Mouse (Mus musculus) embryonic facial prominence, embryonic 10.5 days (tissue): ENCODE data around the gene Hsd11b2. TPM values are rescaled to one million over a fixed set of nuclear protein-coding genes. Genes with fewer than 3 reads are reported as not detected.

Experiments used
- polyA plus RNA-seq: library from polyadenylated mRNA; unstranded; fragments of >200 nt; fragmentation: Nextera tagmentation; extraction: Ambion mirVana; gene quantifications from 2 replicates; pipeline ENCODE4 v1.2.1, GENCODE M21; 2016

Hsd11b2 gene
- polyA plus RNA-seq, 1 experiment from 2014 or later = 18.8 TPM

Other genes starting within 250 kb of the Hsd11b2 start
- gene Hsf4, start 249.0 kb upstream of the Hsd11b2 start, polyA plus RNA-seq = 0.21 TPM in 1 of 2 replicates, not detected in the other
- gene Nol3, start 242.6 kb upstream of the Hsd11b2 start, polyA plus RNA-seq = 0.62 and 0.69 TPM in 2 replicates
- 20.7 and 23.9 TPM in 2 replicates for gene 4931428F04Rik, start 228.9 kb upstream of the Hsd11b2 start, polyA plus RNA-seq
- gene Exoc3l, start 222.7 kb upstream of the Hsd11b2 start, polyA plus RNA-seq = 9.9 and 11.6 TPM in 2 replicates
- gene E2f4, start 221.1 kb upstream of the Hsd11b2 start, polyA plus RNA-seq = 125 and 138 TPM in 2 replicates
- 2.7 and 3.5 TPM in 2 replicates for gene Elmo3, start 213.2 kb upstream of the Hsd11b2 start, polyA plus RNA-seq
- 1.3 TPM in 2 replicates for gene Lrrc29, start 192.5 kb upstream of the Hsd11b2 start, polyA plus RNA-seq
- gene Tmem208, start 192.4 kb upstream of the Hsd11b2 start, polyA plus RNA-seq = 93.0 and 99.4 TPM in 2 replicates
- gene Fhod1, start 170.8 kb upstream of the Hsd11b2 start, polyA plus RNA-seq = 2.9 and 3.3 TPM in 2 replicates
- 5.5 and 5.7 TPM in 2 replicates for gene Slc9a5, start 169.9 kb upstream of the Hsd11b2 start, polyA plus RNA-seq
- 0.34 and 0.83 TPM in 2 replicates for gene Plekhg4, start 145.5 kb upstream of the Hsd11b2 start, polyA plus RNA-seq
- gene Kctd19, start 105.3 kb upstream of the Hsd11b2 start, polyA plus RNA-seq = 0.08 and 0.16 TPM in 2 replicates
- 0.29 and 0.67 TPM in 2 replicates for gene Lrrc36, start 105.2 kb upstream of the Hsd11b2 start, polyA plus RNA-seq
- gene Tppp3, start 47.2 kb upstream of the Hsd11b2 start, polyA plus RNA-seq = 35.7 and 48.8 TPM in 2 replicates
- gene Zdhhc1, start 21.9 kb upstream of the Hsd11b2 start, polyA plus RNA-seq = 19.2 and 20.5 TPM in 2 replicates
- gene Atp6v0d1, start 47.3 kb downstream of the Hsd11b2 start, polyA plus RNA-seq = 64.7 and 64.9 TPM in 2 replicates
- gene Ripor1, start 86.5 kb downstream of the Hsd11b2 start, polyA plus RNA-seq = 13.5 and 15.9 TPM in 2 replicates
- 136 and 137 TPM in 2 replicates for gene Ctcf, start 117.8 kb downstream of the Hsd11b2 start, polyA plus RNA-seq
- gene Agrp, start 118.6 kb downstream of the Hsd11b2 start, polyA plus RNA-seq = 0.59 and 0.64 TPM in 2 replicates
- gene Carmil2, start 167.5 kb downstream of the Hsd11b2 start, polyA plus RNA-seq = 1.5 TPM in 2 replicates
- 67.7 and 72.6 TPM in 2 replicates for gene Acd, start 182.3 kb downstream of the Hsd11b2 start, polyA plus RNA-seq
- gene Pard6a, start 182.4 kb downstream of the Hsd11b2 start, polyA plus RNA-seq = 15.1 and 16.8 TPM in 2 replicates
- not detected in 2 replicates for gene 4933405L10Rik, start 188.9 kb downstream of the Hsd11b2 start, polyA plus RNA-seq
- gene Enkd1, start 189.5 kb downstream of the Hsd11b2 start, polyA plus RNA-seq = 49.3 and 54.0 TPM in 2 replicates
- gene Gfod2, start 239.9 kb downstream of the Hsd11b2 start, polyA plus RNA-seq = 34.7 and 36.6 TPM in 2 replicates